Mouse (Mus musculus) leukemia stem cell, adult 10-12 weeks (primary cell): ENCODE measurements around the gene Gm10964. TPM values are rescaled to one million over a fixed set of nuclear protein-coding genes. Genes with fewer than 3 reads are reported as not detected.

Experiments used
- polyA plus RNA-seq: library from polyadenylated mRNA; stranded (reverse); fragments of >175 nt; gene quantifications from 2 replicates; pipeline ENCODE4 v1.2.3, GENCODE M21; 2012; ENCODE audit warnings: low replicate concordance

The Gm10964 gene
- polyA plus RNA-seq: not detected in 2 replicates

GRCm38 (mm10) chr3:103739329-103739728, at the start of gene Gm10964:
Gm10964 (plus strand) TSS chr3:103739366.

GRCm38 (mm10) chr3:103737778-103738571, 1.2 kb upstream of the Gm10964 start, which contains the start of gene Olfml3:
Olfml3 (minus strand) TSS chr3:103738001.

GRCm38 (mm10) chr3:103791230-103792110, 52.3 kb downstream of the Gm10964 start, which contains the start of gene Hipk1:
Hipk1 (minus strand) TSS chr3:103791563.

Other genes with a start within 250 kb of the Gm10964 start
- gene Syt6, start 164.1 kb upstream of the Gm10964 start, polyA plus RNA-seq: not detected in 2 replicates
- not detected in 2 replicates for gene Atg4a-ps, start 93.3 kb upstream of the Gm10964 start, polyA plus RNA-seq
- 0.19 and 1.0 TPM in 2 replicates for gene Olfml3, start 1.4 kb upstream of the Gm10964 start, polyA plus RNA-seq
- 67.1 and 72.3 TPM in 2 replicates for gene Hipk1, start 52.2 kb downstream of the Gm10964 start, polyA plus RNA-seq
- 4.0 and 13.4 TPM in 2 replicates for gene Dclre1b, start 70.1 kb downstream of the Gm10964 start, polyA plus RNA-seq
- 1.3 and 2.4 TPM in 2 replicates for gene Ap4b1, start 70.2 kb downstream of the Gm10964 start, polyA plus RNA-seq
- gene Gm43064, start 70.2 kb downstream of the Gm10964 start, polyA plus RNA-seq: 0.32 and 1.7 TPM in 2 replicates
- 1.0 and 2.0 TPM in 2 replicates for gene Bcl2l15, start 93.2 kb downstream of the Gm10964 start, polyA plus RNA-seq
- 0.08 and 2.8 TPM in 2 replicates for gene Ptpn22, start 120.4 kb downstream of the Gm10964 start, polyA plus RNA-seq
- gene Rsbn1, start 174.8 kb downstream of the Gm10964 start, polyA plus RNA-seq: 16.1 and 30.5 TPM in 2 replicates
- gene Phtf1, start 228.7 kb downstream of the Gm10964 start, polyA plus RNA-seq: 23.3 and 26.5 TPM in 2 replicates